Mouse (Mus musculus): Measurements from ENCODE around the gene Ttll1. TPM values are rescaled to one million over a fixed set of nuclear protein-coding genes. Genes with fewer than 3 reads are reported as not detected.

Gene Ttll1
- total RNA-seq, 1 experiment from 2014 or later, result 6.4 TPM

DNA sequence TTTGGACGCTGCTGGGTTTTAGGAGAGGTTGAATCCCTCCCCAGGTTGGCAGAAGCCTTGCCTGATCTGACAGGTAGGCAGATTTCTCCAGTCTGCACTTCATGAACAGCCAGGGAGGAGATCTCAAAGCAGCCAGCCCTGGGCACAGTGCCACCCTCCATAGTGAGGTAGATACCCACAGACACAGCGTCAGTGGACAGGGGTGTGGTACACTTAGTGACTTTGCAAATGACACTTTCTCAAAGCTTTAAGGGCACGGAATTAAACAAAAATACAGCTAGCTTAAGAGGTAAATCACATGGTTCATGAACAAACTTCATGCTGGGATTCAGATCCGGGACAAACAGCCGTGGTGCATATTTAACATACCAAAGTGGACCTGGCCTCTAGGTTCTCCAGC is 62.0 kb downstream of the Ttll1 start:
- ATAC-seq (replicated peaks in 1 of 2; ENCODE audit: insufficient read depth in 1 of 2, low FRiP score in 2 of 2, low TSS enrichment in 1 of 2, low read depth in 1 of 2, poor library complexity in 2 of 2, severe bottlenecking in 2 of 2), result no peak

DNA sequence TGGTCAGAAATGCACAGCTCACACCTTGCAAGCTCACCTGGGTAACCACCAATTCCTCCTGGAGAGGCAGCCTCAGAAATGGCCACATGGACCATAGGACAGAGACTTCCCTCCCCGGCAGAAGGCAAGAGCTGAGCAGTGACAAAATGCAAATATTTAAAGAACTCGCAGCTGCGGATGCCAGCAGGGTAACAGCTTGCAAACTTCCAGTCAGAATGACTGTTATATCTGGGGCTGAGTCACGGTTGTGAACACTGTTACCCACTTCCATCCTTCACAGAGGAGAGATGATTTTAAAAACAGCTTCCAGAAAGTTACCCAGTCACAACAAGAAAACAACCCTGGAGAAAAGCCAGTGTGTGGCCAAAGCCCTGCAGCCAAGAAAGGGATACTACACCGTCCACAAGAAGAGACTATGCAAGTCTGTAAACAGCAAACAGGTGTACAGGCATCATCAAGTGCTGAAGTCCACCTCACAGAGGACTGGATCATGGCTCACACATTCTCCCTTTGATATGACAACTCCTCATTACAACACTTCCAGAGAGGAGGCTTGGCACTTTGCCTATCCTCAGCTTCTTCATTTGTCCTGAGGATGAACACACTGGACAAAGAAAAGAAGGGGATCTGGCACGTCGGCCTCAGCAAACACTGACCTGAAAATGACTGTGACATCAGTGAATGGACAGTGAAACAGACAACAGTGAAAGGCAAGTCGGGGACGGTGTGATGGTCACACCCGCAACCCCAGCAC is 62.7 kb downstream of the Ttll1 start:
- ATAC-seq (replicated peaks in 1 of 2; ENCODE audit: insufficient read depth in 1 of 2, low FRiP score in 2 of 2, low TSS enrichment in 1 of 2, low read depth in 1 of 2, poor library complexity in 2 of 2, severe bottlenecking in 2 of 2), result no peak

DNA sequence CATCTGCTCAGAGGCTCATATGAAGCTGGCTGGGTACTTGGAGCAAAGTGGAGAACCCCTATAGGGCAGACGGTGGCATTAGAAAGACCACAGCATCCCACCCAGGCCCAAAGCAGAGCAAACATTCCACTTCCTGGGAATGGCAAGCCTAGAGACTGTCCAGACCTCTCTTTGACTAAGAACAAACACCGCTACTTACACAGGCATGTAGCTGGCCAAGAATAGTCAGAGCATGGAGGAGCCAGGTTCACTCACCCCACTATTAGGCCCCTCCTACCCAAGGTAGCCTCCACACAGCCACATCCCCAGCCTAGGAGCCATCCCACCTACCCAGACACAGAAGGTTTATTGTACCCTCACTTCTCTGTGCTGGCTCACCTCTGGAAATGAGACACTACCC is 64.8 kb downstream of the Ttll1 start:
- no peak for ATAC-seq (replicated peaks in 1 of 2; ENCODE audit: insufficient read depth in 1 of 2, low FRiP score in 2 of 2, low TSS enrichment in 1 of 2, low read depth in 1 of 2, poor library complexity in 2 of 2, severe bottlenecking in 2 of 2)

DNA sequence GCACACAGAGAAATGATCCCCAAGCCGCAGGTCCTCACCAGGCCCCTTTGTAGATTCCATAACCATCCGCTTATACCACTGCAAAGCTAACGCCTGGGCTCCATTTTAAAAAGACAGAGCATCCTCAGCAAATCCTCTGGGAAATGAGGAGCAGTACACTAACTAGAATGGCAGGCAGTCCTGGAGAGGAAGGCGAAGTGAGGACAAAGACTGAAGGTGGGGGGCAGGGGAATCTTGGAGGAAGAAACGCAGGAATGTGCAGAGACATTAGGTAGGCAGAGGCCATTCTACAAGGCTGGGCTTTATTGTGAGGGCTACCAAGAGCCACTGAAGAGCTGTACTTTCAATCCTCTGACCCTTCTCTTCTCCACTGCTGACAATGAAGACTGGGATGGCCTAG is 65.3 kb downstream of the Ttll1 start:
- ATAC-seq (replicated peaks in 1 of 2; ENCODE audit: insufficient read depth in 1 of 2, low FRiP score in 2 of 2, low TSS enrichment in 1 of 2, low read depth in 1 of 2, poor library complexity in 2 of 2, severe bottlenecking in 2 of 2), result no peak

DNA sequence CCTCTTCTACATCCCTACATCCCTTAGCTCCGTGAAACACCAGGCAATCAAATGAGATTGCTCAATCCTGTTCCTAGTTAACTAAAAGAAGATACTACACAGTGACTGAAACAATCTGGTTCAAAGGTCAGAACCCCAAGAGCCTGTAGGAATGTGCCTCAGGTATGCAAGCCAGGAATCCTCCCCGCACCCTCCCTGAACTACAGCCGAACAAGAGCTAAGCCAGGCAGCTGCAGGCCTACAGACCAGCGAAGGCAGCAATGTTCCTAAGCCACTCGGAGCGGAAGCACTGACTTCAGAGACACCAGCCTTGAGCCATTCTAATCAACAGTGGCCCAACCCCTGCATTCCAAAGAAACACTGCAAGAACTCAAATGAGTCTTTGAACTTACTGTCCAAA is 66.3 kb downstream of the Ttll1 start:
- ATAC-seq (replicated peaks in 1 of 2; ENCODE audit: insufficient read depth in 1 of 2, low FRiP score in 2 of 2, low TSS enrichment in 1 of 2, low read depth in 1 of 2, poor library complexity in 2 of 2, severe bottlenecking in 2 of 2), result no peak

DNA sequence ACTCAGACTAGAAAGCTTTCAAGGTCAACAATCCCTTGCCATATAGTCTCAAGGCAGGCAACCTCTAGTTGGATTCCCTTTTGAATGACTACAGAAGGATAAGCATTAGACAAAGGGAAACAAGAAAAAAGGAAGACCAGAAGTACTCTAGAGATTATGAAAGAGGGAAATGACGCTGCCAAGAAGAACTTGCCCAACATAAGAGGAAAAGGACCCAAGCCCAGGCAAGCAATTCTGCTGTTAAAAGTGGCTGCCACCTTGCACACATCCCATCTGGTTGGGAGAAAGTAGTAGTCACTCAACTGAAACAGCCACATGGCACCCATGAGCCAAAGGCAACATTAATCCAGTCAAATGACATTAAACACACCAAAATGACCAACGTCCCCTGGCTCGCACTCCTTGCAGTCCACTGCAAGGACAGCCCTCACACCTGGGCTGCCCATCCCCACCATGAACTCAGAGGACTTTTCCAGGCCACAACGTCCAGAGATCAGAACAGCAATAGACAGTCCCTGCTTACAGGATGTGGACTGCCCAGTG is 68.1 kb downstream of the Ttll1 start:
- ATAC-seq (replicated peaks in 1 of 2; ENCODE audit: insufficient read depth in 1 of 2, low FRiP score in 2 of 2, low TSS enrichment in 1 of 2, low read depth in 1 of 2, poor library complexity in 2 of 2, severe bottlenecking in 2 of 2), result peak in 1 of 2 experiments; percentile 62; a peak in 1 of 4 replicates

DNA sequence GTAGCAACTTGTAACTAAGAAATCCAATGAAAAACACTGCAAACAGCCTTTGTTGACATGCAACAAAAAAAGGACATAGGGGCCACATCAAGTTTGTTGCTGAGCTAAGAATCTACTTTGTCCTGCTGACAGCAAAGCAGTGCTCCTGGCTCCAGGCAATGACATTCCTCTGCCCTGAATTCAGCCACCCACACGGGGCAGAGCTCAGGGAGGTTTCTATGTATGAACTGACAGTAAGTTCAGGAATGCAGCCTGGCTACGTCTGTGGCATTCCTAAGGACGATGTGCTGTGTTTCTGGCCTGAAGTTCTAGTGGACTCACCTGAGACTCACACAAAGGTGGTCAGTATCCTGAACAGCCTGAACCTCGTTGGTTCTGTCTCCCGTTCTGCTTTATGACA is 70.0 kb downstream of the Ttll1 start:
- no peak for ATAC-seq (replicated peaks in 1 of 2; ENCODE audit: insufficient read depth in 1 of 2, low FRiP score in 2 of 2, low TSS enrichment in 1 of 2, low read depth in 1 of 2, poor library complexity in 2 of 2, severe bottlenecking in 2 of 2)

DNA sequence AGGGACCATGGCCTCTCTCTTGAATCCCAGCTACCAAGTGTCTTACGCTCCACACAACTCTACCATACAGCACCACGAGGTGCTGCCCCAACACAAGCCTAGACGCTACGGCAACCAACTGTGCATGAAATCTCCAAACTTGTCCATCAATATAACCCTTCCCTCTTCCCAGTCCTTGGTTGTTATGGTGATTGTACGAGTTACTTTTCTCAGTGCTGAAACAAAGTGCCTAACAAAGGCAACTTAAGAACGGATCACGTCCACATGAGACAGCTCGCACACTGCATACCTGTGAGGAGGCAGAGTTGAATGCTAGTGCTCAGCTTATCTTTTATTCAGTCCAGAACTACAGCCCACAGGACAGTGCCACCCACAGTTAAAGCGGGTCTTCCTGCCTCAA is 74.2 kb downstream of the Ttll1 start:
- no peak for ATAC-seq (replicated peaks in 1 of 2; ENCODE audit: insufficient read depth in 1 of 2, low FRiP score in 2 of 2, low TSS enrichment in 1 of 2, low read depth in 1 of 2, poor library complexity in 2 of 2, severe bottlenecking in 2 of 2)

DNA sequence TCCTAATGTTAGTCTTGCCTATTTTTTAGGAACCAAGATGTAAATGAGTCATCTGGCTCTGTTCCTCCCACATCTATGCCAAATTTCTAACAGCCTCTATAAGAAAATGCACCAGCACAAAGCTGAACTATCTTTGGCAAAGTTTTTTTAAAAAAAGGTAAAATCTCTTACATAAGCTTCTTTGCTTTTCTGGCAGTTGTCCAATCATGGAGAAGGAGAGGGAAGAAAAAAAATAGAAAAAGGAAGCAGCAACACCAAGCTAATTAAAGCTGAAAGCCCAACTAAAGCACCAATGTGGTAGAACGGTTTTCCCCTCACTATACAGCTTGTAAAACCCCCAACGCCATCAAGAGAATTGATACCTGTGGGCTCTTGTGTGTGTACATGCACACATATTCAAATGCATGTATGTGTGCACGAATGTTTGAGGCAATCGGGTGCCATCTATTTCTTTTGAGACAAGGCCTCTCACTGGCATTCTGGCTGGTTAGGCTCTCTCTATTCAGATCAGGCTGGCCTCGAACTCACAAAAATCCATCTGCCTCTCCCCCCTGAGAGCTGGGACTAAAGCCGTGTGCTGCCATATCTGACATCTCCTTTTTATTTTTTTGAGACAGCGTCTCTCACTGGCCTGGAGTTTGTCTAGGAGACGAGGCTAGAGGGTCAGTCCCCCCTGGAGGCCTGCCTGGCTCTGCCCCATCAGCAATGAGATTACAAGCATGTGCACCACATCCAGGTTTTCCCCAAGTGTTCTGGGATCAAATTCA is 75.2 kb downstream of the Ttll1 start:
- no peak for ATAC-seq (replicated peaks in 1 of 2; ENCODE audit: insufficient read depth in 1 of 2, low FRiP score in 2 of 2, low TSS enrichment in 1 of 2, low read depth in 1 of 2, poor library complexity in 2 of 2, severe bottlenecking in 2 of 2)

DNA sequence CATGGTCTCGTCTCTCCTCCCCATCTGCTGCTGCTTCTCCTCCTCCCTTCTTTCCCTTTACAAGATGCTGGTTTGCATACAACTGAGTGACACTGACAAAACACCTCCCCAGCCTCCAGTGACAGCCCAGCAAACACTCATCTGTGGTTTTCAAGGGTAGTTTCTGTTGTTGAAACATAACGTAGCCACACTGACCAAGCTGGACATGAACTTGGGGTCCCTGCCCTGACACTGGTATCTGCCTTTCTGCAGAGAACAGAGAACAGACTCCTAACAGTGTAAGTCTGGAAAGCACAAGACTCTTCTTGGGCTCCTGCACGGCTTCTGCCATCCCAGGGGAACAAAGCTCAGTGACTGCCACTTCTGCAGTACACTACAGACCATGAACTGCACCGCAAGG is 76.0 kb downstream of the Ttll1 start:
- no peak for ATAC-seq (replicated peaks in 1 of 2; ENCODE audit: insufficient read depth in 1 of 2, low FRiP score in 2 of 2, low TSS enrichment in 1 of 2, low read depth in 1 of 2, poor library complexity in 2 of 2, severe bottlenecking in 2 of 2)

Other genes starting within 250 kb of the Ttll1 start
- 13.0 and 18.4 TPM in 2 replicates for gene Arfgap3, start 160.6 kb downstream of the Ttll1 start, total RNA-seq (2017)
- 62.1 and 83.5 TPM in 2 replicates for gene Pacsin2, start 46.3 kb downstream of the Ttll1 start, total RNA-seq (2017)
- gene Bik, start 16.0 kb upstream of the Ttll1 start, total RNA-seq (2017), result not detected in 2 replicates
- gene Tspo, start 52.7 kb upstream of the Ttll1 start, total RNA-seq (2017), result 19.0 and 49.2 TPM in 2 replicates
- 12.4 and 12.7 TPM in 2 replicates for gene Mcat, start 52.9 kb upstream of the Ttll1 start, total RNA-seq (2017)
- gene Ttll12, start 84.3 kb upstream of the Ttll1 start, total RNA-seq (2017), result 8.4 and 19.1 TPM in 2 replicates
- gene Scube1, start 214.1 kb upstream of the Ttll1 start, total RNA-seq (2017), result not detected in 2 replicates